Mouse (Mus musculus) myocyte (in vitro differentiated cells): ENCODE data around the gene Wnt3. TPM values are rescaled to one million over a fixed set of nuclear protein-coding genes. Genes with fewer than 3 reads are reported as not detected.

Experiments
- H3K27me3 ChIP-seq: one replicate; pipeline ENCODE4 v1.6.1; 2011; ENCODE audit not compliant: control insufficient read depth, insufficient read depth, insufficient read length
- H3K36me3 ChIP-seq: one replicate; pipeline ENCODE4 v1.6.1; 2011; ENCODE audit not compliant: control insufficient read depth, insufficient read depth
- H3K4me2 ChIP-seq: one replicate; pipeline ENCODE4 v1.6.1; 2011; ENCODE audit warnings: low read depth, control low read depth
- H3K4me3 ChIP-seq: one replicate; pipeline ENCODE4 v1.5.1; 2011; ENCODE audit warnings: mild to moderate bottlenecking, control low read depth, moderate library complexity
- H3K79me2 ChIP-seq: one replicate; pipeline ENCODE4 v1.6.1; 2011; ENCODE audit not compliant: control insufficient read depth, insufficient read depth
- H3ac ChIP-seq: one replicate; pipeline ENCODE4 v1.6.1; 2011; ENCODE audit not compliant: control insufficient read depth, insufficient read length
- CEBPB ChIP-seq: IDR thresholded peaks from 2 replicates; pipeline ENCODE4 v1.6.1; 2011; ENCODE audit warnings: mild to moderate bottlenecking, moderate library complexity; ENCODE audit not compliant: poor library complexity, insufficient read depth, severe bottlenecking
- E2F4 ChIP-seq: IDR thresholded peaks from one replicate; pipeline ENCODE4 v1.6.1; 2011; ENCODE audit warnings: mild to moderate bottlenecking, control low read depth, moderate library complexity; ENCODE audit not compliant: insufficient read depth
- MAX ChIP-seq: IDR thresholded peaks from one replicate; pipeline ENCODE4 v1.6.1; 2011; ENCODE audit warnings: low read depth, mild to moderate bottlenecking, control low read depth
- MYOD1 ChIP-seq, 3 experiments: IDR thresholded peaks; one replicate each; pipeline ENCODE4 v1.6.1; 2011; ENCODE audit warnings: control low read depth in 2 of 3, low read depth in 2 of 3, mild to moderate bottlenecking in 2 of 3, moderate library complexity in 1 of 3; ENCODE audit not compliant: insufficient read length in 2 of 3, control insufficient read depth in 1 of 3
- MYOG ChIP-seq, 3 experiments: IDR thresholded peaks; one replicate each; pipeline ENCODE4 v1.6.1; 2011; ENCODE audit warnings: control low read depth in 2 of 3, low read depth in 2 of 3, mild to moderate bottlenecking in 2 of 3; ENCODE audit not compliant: insufficient read length in 2 of 3, control insufficient read depth in 1 of 3, insufficient read depth in 1 of 3
- POLR2A ChIP-seq: IDR thresholded peaks from one replicate; pipeline ENCODE4 v1.6.1; 2011; ENCODE audit warnings: low read depth, mild to moderate bottlenecking, control low read depth, moderate library complexity; ENCODE audit not compliant: insufficient read length
- POLR2AphosphoS2 ChIP-seq: IDR thresholded peaks from one replicate; pipeline ENCODE4 v1.6.1; 2011; ENCODE audit warnings: low read depth, control low read depth; ENCODE audit not compliant: insufficient read length
- REST ChIP-seq: IDR thresholded peaks from one replicate; pipeline ENCODE4 v1.6.1; 2011; ENCODE audit warnings: mild to moderate bottlenecking, control low read depth, moderate library complexity; ENCODE audit not compliant: insufficient read depth, insufficient read length
- SRF ChIP-seq: IDR thresholded peaks from one replicate; pipeline ENCODE4 v1.6.1; 2011; ENCODE audit warnings: low read depth; ENCODE audit not compliant: control insufficient read depth, insufficient read length
- TCF12 ChIP-seq: IDR thresholded peaks from one replicate; pipeline ENCODE4 v1.6.1; 2011; ENCODE audit warnings: mild to moderate bottlenecking, control low read depth; ENCODE audit not compliant: poor library complexity, insufficient read depth, severe bottlenecking
- TCF3 ChIP-seq: IDR thresholded peaks from one replicate; pipeline ENCODE4 v1.6.1; 2011; ENCODE audit warnings: low read depth, control low read depth; ENCODE audit not compliant: insufficient read length
- USF1 ChIP-seq: IDR thresholded peaks from one replicate; pipeline ENCODE4 v1.6.1; 2011; ENCODE audit warnings: low read depth, mild to moderate bottlenecking, control low read depth, moderate library complexity
- polyA plus RNA-seq: library from polyadenylated mRNA; unstranded; fragments of >200 nt; fragmentation: generic; extraction: Trizol; gene quantifications from one replicate; pipeline ENCODE4 v1.2.1, GENCODE M21; 2012; ENCODE audit warnings: missing spikeins

Gene Wnt3
- polyA plus RNA-seq, 1 experiment: 0.04 TPM

- H3K36me3 ChIP-seq: no peaks in the 10 kb centered on the region
- H3K27me3 ChIP-seq: no peaks in the 10 kb centered on the region
- no peak overlapping the region for H3ac ChIP-seq
- H3K4me2 ChIP-seq: no peak overlapping the region
- no peaks in the 10 kb centered on the region for H3K79me2 ChIP-seq
- H3K4me3 ChIP-seq: no peak overlapping the region
- TF ChIP-seq TCF12: no peak
- no peak for TF ChIP-seq TCF3
- no peak for TF ChIP-seq MYOD1 (IDR thresholded peaks at IDR 0.05; ENCODE audit: control insufficient read depth in 1 of 3, insufficient read length in 2 of 3, low read depth in 2 of 3)
- no peak for TF ChIP-seq REST
- TF ChIP-seq CEBPB: no peak
- TF ChIP-seq POLR2A: no peak
- TF ChIP-seq MYOG (IDR thresholded peaks at IDR 0.05; ENCODE audit: control insufficient read depth in 1 of 3, insufficient read depth in 1 of 3, insufficient read length in 2 of 3, low read depth in 2 of 3): no peak
Observed at GRCm38 (mm10) chr11:103828866-103829265, 54.9 kb downstream of the Wnt3 start.

- TF ChIP-seq E2F4 (no peak), CEBPB (no peak), POLR2A (no peak), SRF (no peak), MYOG (IDR thresholded peaks at IDR 0.05; ENCODE audit: control insufficient read depth in 1 of 3, insufficient read depth in 1 of 3, insufficient read length in 2 of 3, low read depth in 2 of 3) (no peak), MAX (no peak), TCF12 (no peak), REST (no peak), USF1 (no peak), TCF3 (no peak), POLR2AphosphoS2 (no peak), MYOD1 (IDR thresholded peaks at IDR 0.05; ENCODE audit: control insufficient read depth in 1 of 3, insufficient read length in 2 of 3, low read depth in 2 of 3) (no peak)
- Histone ChIP-seq H3K4me3 (no peak overlapping the region), H3K79me2 (no peaks in the 10 kb centered on the region), H3ac (no peak overlapping the region), H3K27me3 (no peaks in the 10 kb centered on the region), H3K4me2 (no peak overlapping the region), H3K36me3 (no peaks in the 10 kb centered on the region)
Observed at GRCm38 (mm10) chr11:103829956-103830355, 56.0 kb downstream of the Wnt3 start.

GRCm38 (mm10) chr11:103830476-103830875, 56.5 kb downstream of the Wnt3 start:
- H3K79me2 ChIP-seq: no peaks in the 10 kb centered on the region
- TF ChIP-seq MYOG (IDR thresholded peaks at IDR 0.05; ENCODE audit: control insufficient read depth in 1 of 3, insufficient read depth in 1 of 3, insufficient read length in 2 of 3, low read depth in 2 of 3) (no peak), MYOD1 (IDR thresholded peaks at IDR 0.05; ENCODE audit: control insufficient read depth in 1 of 3, insufficient read length in 2 of 3, low read depth in 2 of 3) (no peak), MAX (no peak), POLR2A (no peak), USF1 (no peak)
- no peaks in the 10 kb centered on the region for H3K36me3 ChIP-seq
- H3K27me3 ChIP-seq: no peaks in the 10 kb centered on the region
- H3K4me2 ChIP-seq: no peak overlapping the region
- H3K4me3 ChIP-seq: no peak overlapping the region
- H3ac ChIP-seq: no peak overlapping the region

GRCm38 (mm10) chr11:103831766-103832165, 57.8 kb downstream of the Wnt3 start:
- Histone ChIP-seq H3K27me3 (no peaks in the 10 kb centered on the region), H3K79me2 (no peaks in the 10 kb centered on the region), H3K4me3 (no peak overlapping the region), H3ac (no peak overlapping the region), H3K4me2 (no peak overlapping the region), H3K36me3 (no peaks in the 10 kb centered on the region)
- TF ChIP-seq TCF12 (no peak), TCF3 (no peak)

- no peak overlapping the region for H3K4me3 ChIP-seq
- TF ChIP-seq POLR2AphosphoS2 (no peak), TCF12 (no peak), TCF3 (no peak)
- H3K27me3 ChIP-seq: no peaks in the 10 kb centered on the region
- H3K4me2 ChIP-seq: no peak overlapping the region
- no peak overlapping the region for H3ac ChIP-seq
- H3K79me2 ChIP-seq: no peaks in the 10 kb centered on the region
- H3K36me3 ChIP-seq: no peaks in the 10 kb centered on the region
Observed at GRCm38 (mm10) chr11:103832331-103832730, 58.4 kb downstream of the Wnt3 start.

- Histone ChIP-seq H3K36me3 (no peaks in the 10 kb centered on the region), H3K4me2 (no peak overlapping the region), H3K79me2 (no peaks in the 10 kb centered on the region), H3K4me3 (no peak overlapping the region), H3K27me3 (no peaks in the 10 kb centered on the region), H3ac (no peak overlapping the region)
- TF ChIP-seq TCF12 (no peak), REST (no peak), TCF3 (no peak), MAX (no peak), CEBPB (no peak), MYOD1 (IDR thresholded peaks at IDR 0.05; ENCODE audit: control insufficient read depth in 1 of 3, insufficient read length in 2 of 3, low read depth in 2 of 3) (no peak), MYOG (IDR thresholded peaks at IDR 0.05; ENCODE audit: control insufficient read depth in 1 of 3, insufficient read depth in 1 of 3, insufficient read length in 2 of 3, low read depth in 2 of 3) (no peak), POLR2A (no peak), SRF (no peak), POLR2AphosphoS2 (no peak), USF1 (no peak)
Observed at GRCm38 (mm10) chr11:103838955-103839354, 65.0 kb downstream of the Wnt3 start.
